Mouse (Mus musculus) neural tube, embryonic 10.5 days (tissue): ENCODE data around the gene Tmem110.

Experiments used
- DNase-seq: peaks from one replicate; pipeline ENCODE4 v3.0.0-alpha.2; 2017; ENCODE audit warnings: low spot score; ENCODE audit errors: extremely low spot score

Tmem110 gene

GRCm38 (mm10) chr14:30902628-30903027, 77.2 kb downstream of the Tmem110 start:
- DNase-seq = no peak

DNA sequence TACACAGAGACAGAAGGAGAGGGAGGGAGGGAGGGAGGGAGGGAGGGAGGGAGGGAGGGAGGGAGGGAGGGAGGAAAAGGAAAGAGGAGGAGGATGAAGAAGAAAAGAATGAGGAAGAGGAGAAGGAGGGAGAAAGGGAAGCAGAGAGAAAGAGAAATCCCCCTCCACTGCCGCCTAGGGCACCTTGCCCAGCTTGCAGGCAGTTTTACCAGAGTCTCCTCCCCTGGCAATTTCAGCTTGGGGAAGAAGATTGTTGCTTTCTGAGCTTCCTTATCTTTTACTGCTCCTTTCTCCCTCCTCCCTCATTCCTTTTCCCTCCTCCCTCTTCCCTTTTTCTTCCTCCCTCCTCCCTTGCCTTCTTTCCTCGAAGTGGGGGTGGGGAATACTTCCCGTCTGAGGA, 77.6 kb downstream of the Tmem110 start:
- DNase-seq = no peak

DNA sequence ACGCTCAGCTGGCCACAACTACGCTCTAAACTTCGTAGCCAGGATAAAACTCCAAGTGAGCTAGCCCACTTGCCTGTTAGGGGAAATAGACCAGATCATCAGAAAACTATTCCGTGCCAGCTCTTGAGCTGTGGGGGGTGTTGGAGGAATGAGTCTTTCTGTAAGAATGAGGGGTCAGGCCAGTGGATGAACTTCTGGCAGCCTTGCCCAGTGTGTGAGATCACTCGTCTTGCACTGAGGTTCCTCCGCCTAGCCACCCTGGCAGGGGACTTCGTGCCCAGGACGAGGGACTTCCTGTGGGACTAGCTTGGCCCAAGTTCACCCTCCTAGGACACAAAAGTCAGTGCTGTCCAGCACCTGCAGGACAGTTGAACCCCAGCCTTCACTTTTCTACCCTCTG, 78.9 kb downstream of the Tmem110 start:
- DNase-seq = no peak

DNA sequence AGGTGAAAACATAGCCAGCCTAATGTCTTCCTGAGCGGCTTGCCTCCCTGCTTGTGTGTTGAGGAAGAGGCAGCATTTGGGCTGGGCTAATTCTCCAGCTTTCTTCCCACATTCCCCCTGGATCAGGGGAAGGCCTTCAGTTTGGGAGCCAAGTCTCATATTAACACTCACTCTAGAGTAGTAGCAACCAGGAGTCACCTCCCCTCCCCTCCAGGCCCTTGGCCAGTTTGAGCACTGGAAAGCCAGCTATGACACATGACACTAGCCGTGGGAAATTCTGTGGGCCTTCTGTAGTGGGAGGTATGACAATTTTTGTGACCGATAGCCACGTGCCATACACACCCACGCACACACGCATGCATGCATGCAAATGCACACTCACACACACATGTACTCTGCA, 80.6 kb downstream of the Tmem110 start:
- no peak for DNase-seq

DNA sequence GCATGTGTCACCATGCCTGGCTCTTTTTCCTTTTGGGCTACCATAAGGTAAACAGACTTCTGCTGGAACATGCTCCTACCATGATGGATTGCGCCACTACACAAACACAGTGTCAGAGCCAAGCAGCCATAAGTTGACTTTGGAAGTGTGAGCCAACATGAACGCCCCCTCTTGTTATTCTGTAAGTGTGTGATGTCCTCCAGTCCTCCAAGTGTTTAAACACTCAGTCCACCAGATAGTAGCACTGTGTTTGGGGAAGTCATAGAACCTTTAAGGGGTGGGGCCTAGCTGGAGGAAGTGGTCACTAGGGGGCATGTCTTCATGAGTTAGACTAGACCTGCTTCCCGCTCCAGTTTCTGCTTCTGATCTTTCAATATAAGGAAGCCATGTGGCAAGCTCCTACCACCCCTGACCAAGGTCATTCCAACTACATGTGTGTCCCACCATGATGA, 82.5 kb downstream of the Tmem110 start:
- DNase-seq = no peak

GRCm38 (mm10) chr14:30911141-30911540, 85.8 kb downstream of the Tmem110 start:
- no peak for DNase-seq

- DNase-seq = no peak
Measured at GRCm38 (mm10) chr14:30912641-30913040, 87.3 kb downstream of the Tmem110 start.

- no peak for DNase-seq
Measured at GRCm38 (mm10) chr14:30913404-30913803, 88.0 kb downstream of the Tmem110 start.

GRCm38 (mm10) chr14:30916516-30916915, 91.1 kb downstream of the Tmem110 start:
- no peak for DNase-seq

DNA sequence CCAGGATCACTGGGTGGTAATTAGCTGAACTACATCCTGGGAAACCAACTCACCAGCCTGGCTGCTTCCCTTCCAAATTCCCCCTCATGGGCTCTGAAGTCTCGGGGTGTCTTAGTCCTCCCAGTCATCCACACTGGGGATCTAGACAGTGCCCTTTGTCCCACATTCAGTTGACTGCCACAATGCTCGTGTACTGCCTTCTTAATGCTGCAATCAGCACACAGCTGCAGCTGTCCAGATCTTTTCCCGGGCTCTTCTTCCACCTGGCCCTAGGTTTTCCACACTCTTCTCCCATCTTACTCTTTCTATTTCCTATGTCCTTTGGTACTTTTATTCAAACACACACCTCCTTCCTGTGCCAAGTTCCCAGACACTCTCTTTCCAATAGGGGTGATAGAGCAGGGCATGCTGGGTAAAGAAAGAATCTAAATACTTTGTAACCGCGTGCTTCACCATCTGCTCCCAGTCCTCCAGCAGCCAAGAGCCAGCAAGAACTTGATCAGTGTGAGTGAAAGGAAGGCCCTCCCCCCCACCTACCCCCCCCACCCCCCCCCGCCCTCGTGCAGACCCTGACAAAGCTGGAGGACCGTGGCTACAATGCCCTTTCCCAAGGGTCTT, 96.8 kb downstream of the Tmem110 start:
- no peak for DNase-seq

GRCm38 (mm10) chr14:30923375-30924105, 98.2 kb downstream of the Tmem110 start, which contains the start of gene Itih3:
Gene Itih3 (minus strand): TSS chr14:30923760.
- DNase-seq = no peak

DNA sequence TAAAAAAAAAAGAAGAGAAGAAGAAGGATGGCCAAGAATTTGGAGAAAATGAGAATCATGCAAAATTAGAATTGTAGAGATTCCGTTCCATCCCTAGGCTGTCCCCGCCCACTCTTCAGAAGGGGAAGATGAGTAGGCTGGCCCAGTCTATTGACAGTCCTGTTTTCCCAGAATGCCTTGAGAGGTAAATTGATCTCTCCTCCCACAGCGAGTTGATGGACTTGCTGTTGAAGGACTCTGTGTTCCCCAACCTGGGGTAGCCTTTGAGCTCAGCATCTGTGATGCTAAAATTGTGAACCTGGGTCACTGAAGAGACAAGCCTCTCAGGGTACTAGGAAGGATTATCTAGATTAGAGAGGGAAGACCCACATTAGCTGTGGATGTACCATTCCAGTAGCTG, 100.1 kb downstream of the Tmem110 start:
- DNase-seq = no peak
